Mouse (Mus musculus) T-helper 2 cell (primary cell): ENCODE data around the gene Vps13a.

ENCODE experiments used
- in situ Hi-C: fragments of 300-600 bp; cut with MboI, MseI; formaldehyde crosslinking; loops from one replicate; pipeline ENCODE4 v1.15.1; 2025; ENCODE audit warnings: high pct_unique_total_duplicates

Vps13a gene

DNA sequence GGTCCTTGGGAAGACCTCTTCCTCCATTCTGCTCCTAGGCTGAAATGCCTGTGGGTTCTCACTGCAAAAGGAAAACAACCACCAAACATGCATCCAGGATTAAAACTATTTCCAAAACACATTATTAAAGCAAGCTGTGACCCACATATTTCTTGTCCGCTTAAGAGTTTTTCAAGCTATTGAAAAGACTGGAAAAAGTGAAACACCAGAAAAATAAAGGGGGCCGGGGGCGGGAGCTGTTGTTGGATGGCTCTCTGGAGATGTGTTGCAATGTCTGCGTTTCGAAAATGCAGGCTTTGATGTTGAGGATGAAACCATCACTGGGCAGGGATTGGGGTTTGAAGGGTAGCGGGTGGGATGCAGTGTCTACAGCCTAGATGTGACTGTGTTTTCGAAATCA is 196.2 kb downstream of the Vps13a start:
- in situ Hi-C loops: no loop called here

DNA sequence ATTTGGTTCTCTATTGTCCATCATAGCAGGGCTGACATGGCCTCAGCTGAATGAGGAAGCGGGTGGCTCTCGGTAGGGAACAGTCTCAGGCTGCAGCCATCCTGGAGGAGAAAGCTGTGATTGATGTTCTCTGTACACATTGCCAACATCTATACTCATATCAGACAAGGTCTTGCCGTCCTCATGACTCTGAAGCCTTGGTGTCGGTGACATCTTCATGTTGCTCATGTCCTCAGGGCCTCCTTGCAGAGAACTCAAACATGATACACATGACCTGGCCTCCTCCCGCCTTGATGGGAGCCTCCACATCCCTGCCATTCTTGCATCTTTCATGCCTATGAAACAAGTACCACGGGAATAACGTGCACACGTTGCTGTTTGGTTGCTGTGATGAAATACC is 200.2 kb downstream of the Vps13a start:
- in situ Hi-C loops: no loop called here

DNA sequence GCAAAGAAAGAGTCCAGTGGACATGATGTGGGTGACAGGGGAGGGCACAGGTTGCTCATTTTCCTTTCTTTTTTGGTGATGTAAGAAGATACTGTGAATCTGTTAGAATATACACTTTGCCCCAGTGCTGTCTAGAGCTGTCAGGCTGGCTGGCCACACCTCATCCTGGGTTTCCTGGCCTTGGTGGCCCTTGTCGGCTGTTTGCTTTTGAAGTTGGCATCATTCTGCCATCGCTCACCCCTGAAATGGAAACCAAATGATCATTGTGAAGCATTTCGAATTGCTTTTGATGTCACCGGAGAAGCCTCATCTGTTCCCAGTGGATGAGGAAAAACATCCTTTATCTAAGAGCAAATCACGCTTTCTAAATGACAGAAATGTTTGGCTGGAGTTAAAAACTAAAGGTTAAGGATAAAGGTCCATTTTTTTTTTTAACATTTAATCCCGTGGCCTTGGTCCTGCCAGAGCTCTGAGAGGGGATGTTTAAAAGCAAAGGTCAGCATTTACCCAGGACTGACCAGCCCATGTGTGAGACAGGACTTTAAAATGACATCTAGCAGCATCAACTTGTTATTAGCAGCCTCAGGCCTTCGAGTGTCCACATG is 201.0 kb downstream of the Vps13a start:
- in situ Hi-C loops: no loop called here

DNA sequence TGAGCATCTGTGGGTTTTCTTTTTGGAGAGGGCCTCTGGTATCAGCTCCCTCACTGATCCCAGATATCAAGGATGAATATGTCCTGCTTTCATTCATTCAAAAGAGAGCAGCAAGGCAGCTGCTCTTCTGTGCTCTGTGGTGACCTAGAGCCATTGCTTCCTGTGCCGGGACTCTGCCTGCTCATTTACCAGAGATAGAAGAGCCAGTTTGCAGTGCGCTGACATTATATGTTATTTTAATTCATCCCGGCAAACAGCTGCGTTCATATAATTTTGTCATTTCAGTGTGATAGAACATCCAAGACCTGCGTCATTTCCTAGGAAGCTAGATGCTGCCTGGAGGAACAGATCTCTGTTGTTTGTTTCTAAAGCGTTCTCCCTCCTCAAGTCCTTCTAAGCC is 203.9 kb downstream of the Vps13a start:
- in situ Hi-C loops: no loop called here
